Mouse (Mus musculus): Measurements from ENCODE around the gene Gm10697. TPM values are rescaled to one million over a fixed set of nuclear protein-coding genes. Genes with fewer than 3 reads are reported as not detected.

Gm10697 gene
- polyA plus RNA-seq (2012; rRNA removed) = not detected in 2 replicates

DNA sequence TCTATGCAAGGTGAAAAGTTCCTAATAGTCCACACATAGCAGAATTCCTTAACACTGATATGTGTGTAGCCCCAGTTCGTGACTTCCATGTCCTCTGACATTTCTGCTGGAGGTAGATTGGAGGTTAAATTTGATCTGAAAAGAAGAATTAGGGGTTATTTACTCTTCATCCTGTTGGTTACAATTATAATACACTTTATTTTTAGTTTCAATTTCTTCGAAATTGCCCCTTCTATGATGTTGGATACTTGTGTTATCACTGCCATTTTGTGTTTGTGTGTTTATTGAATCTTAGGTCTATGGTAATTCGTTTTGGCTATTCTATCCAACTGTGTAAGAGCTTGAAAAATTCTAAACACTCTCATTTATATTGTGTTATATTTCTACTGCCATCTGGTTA is at the start of gene Gm10697:
TSS of gene Gm10697 (minus strand) at position 101 of the 400 bp plus-strand sequence.

DNA sequence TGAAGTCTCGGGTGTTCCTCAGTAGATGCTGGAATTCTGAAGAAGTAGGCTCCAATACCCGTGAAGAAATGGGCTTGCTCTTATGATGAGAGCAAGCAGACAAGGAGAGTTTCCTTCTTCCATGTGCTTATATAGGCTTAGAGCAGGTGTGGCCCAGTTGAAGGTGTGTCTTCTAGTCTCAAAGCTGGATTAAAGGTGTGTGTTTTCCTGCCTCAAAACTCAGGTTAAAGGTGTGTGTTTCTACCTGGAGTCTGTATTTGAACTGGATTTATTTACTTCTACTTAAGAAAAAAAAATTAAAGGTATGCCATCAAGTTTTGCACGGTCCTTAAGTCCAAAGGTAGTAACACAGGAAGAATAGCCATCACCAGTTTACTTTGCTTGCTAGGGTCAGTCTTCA is 17.7 kb downstream of the Gm10697 start, which contains the start of gene Gm9125:
TSS of gene Gm9125 (minus strand) at position 101 of the 400 bp plus-strand sequence.

Other genes starting within 250 kb of the Gm10697 start
- not detected in 2 replicates for gene Tdpoz3, start 246.6 kb downstream of the Gm10697 start, polyA plus RNA-seq (2012; rRNA removed)
- not detected in 2 replicates for gene Gm9117, start 129.1 kb downstream of the Gm10697 start, polyA plus RNA-seq (2012; rRNA removed)
- gene Tdpoz5, start 111.3 kb downstream of the Gm10697 start, polyA plus RNA-seq (2012; rRNA removed) = not detected in 2 replicates
- not detected in 2 replicates for gene Gm9125, start 17.8 kb downstream of the Gm10697 start, polyA plus RNA-seq (2012; rRNA removed)
- not detected in 2 replicates for gene Gm10696, start 105.5 kb upstream of the Gm10697 start, polyA plus RNA-seq (2012; rRNA removed)
- gene Gm5286, start 124.1 kb upstream of the Gm10697 start, polyA plus RNA-seq (2012; rRNA removed) = not detected in 2 replicates
- not detected in 2 replicates for gene Gm4778, start 191.4 kb upstream of the Gm10697 start, polyA plus RNA-seq (2012; rRNA removed)
- gene Them4, start 237.4 kb upstream of the Gm10697 start, polyA plus RNA-seq (2012; rRNA removed) = 1.2 and 1.3 TPM in 2 replicates